Mouse (Mus musculus): ENCODE data around the gene Il27.

The Il27 gene

GRCm38 (mm10) chr7:126607796-126608195, 13.1 kb upstream of the Il27 start:
- ATAC-seq (ENCODE audit: insufficient number of reproducible peaks, low FRiP score, low TSS enrichment): no peak

- no peak for ATAC-seq (ENCODE audit: insufficient number of reproducible peaks, low FRiP score, low TSS enrichment)
Measured at GRCm38 (mm10) chr7:126607064-126607463, 12.3 kb upstream of the Il27 start.

DNA sequence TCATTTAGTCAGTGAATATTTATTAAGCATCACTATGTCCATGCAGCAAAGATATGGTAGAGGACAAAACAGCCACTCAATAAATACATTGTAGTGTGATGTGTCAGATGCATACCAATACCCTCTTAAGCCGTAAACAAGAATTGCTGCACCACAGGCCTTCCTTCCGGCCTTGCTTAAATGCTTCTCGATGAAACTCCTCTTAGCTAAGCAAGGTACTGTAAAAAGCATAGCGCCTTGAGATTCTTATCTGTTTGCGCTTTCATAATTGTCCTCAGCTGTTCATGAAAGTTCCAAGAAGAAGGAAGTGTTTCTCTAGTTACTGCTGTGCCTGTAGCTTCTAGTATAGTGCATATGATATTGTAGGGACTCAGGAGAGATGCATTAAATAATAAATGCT, 11.9 kb upstream of the Il27 start:
- no peak for ATAC-seq (ENCODE audit: insufficient number of reproducible peaks, low FRiP score, low TSS enrichment)

GRCm38 (mm10) chr7:126602650-126603049, 7.9 kb upstream of the Il27 start:
- ATAC-seq (ENCODE audit: insufficient number of reproducible peaks, low FRiP score, low TSS enrichment): no peak

DNA sequence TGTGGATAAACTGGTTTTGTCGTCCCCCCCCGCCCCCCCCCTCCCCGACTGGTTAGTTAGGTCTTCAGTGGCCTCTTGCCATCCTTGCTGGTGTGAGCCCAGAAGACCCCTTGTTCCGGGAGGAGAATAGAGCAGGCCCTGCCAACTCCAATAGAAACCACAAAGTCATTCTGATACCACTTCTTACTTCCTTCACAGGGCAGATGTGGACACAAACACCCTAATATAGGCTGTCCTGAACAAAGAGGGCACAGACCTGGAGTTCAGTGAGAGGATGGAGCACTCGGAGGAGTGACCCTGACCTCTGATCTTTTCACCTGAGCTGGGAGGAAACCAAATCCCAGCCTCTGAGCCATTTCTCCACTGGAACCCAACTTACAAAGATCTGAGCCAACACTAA, 7.2 kb upstream of the Il27 start:
- ATAC-seq (ENCODE audit: insufficient number of reproducible peaks, low FRiP score, low TSS enrichment): no peak

GRCm38 (mm10) chr7:126598919-126599318, 4.2 kb upstream of the Il27 start:
- ATAC-seq (ENCODE audit: insufficient number of reproducible peaks, low FRiP score, low TSS enrichment): no peak

DNA sequence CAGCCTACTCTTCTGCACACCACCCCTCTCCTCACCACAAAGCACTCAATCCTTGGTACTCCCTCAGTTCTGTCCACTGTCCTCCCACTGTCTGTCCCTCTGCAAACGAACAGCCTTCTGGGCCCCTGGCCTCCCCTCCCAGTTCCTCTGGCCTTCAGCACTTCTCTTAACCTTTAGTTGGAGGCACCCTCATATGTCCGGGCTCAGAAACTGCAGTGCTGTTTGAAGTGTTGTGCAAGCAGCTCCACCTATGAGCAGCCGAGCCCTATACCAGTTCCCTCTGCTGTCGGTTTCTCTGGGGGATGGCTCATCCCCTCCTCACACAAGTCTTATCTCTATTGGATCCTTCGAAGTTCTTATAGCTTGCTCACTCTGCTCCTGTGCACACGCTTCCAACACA, 1.7 kb upstream of the Il27 start:
- ATAC-seq (ENCODE audit: insufficient number of reproducible peaks, low FRiP score, low TSS enrichment): no peak

DNA sequence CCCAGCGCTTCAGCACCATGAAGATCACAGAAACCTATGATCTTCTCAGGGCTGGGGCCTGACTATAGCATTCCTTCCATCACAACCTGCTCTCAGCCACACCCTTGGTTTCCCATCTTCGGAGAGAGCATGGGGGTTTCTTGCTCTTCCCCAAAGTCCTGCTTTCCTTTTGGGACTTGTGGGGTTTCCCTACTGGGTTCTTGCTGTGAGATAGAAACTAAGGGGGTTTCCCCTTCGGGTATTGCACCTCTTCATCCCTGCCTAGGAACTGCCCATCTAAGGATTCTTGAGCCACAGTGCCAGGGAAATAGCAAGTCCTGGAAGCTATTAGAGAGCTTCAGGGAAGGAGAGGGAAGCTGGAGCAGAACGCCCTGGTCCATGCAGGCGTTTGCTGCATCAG, 1.1 kb upstream of the Il27 start:
- ATAC-seq (ENCODE audit: insufficient number of reproducible peaks, low FRiP score, low TSS enrichment): no peak

- no peak for ATAC-seq (ENCODE audit: insufficient number of reproducible peaks, low FRiP score, low TSS enrichment)
Measured at GRCm38 (mm10) chr7:126587779-126588178, 7.0 kb downstream of the Il27 start.

DNA sequence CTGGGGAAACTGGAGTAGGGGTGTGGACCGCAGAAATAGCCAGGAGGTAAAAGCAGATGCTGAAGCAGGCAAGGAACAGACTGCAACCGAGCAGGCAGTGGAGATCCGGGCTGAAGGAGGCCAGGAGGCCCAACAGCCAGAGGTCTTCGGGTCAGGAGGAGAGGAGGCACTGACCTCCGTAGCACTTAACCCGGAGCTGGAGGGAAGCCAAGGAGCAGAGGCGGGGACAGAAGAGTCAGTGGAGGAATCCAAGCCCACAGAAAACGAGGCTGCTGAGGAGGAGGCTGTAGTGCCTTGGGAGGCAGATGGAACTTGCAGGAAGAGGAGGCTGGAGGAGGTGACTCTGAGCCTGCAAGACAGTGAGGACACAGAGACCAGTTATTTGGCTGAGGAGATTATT, 7.9 kb downstream of the Il27 start:
- ATAC-seq (ENCODE audit: insufficient number of reproducible peaks, low FRiP score, low TSS enrichment): no peak

- ATAC-seq (ENCODE audit: insufficient number of reproducible peaks, low FRiP score, low TSS enrichment): no peak
Measured at GRCm38 (mm10) chr7:126585717-126586116, 9.0 kb downstream of the Il27 start, which contains the start of gene Cln3. Gene Cln3, minus strand, starts transcription at chr7:126585817.

GRCm38 (mm10) chr7:126584506-126584977, 10.2 kb downstream of the Il27 start, which contains the start of gene Apobr:
Gene Apobr, plus strand, starts transcription at chr7:126584942.
- no peak for ATAC-seq (ENCODE audit: insufficient number of reproducible peaks, low FRiP score, low TSS enrichment)

DNA sequence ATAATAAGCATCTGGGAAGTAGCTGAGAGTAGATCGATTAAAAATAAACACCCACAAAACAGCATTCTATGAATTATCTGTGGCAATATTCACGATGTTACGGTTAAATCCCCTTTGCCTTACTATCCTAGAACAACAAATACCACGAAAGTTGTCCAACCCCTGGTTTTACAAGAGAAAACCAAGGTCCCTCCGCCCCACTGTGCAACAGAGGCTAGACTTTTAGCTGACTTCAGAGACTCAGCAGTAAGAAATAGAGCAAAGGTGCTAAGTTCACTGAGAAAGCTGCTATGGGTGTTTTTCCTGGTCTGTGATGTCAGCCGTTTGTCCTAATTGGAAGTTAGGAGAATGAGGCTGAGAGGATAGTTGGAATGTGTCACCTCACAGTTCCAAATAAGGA, 11.0 kb downstream of the Il27 start:
- no peak for ATAC-seq (ENCODE audit: insufficient number of reproducible peaks, low FRiP score, low TSS enrichment)

- ATAC-seq (ENCODE audit: insufficient number of reproducible peaks, low FRiP score, low TSS enrichment): peak; percentile 66; the same call in 1 of the 2 replicates
Measured at GRCm38 (mm10) chr7:126583251-126583709, 11.5 kb downstream of the Il27 start.

GRCm38 (mm10) chr7:126582759-126583158, 12.0 kb downstream of the Il27 start:
- ATAC-seq (ENCODE audit: insufficient number of reproducible peaks, low FRiP score, low TSS enrichment): peak; percentile 26; the same call in 1 of the 2 replicates

GRCm38 (mm10) chr7:126581661-126582060, 13.1 kb downstream of the Il27 start:
- no peak for ATAC-seq (ENCODE audit: insufficient number of reproducible peaks, low FRiP score, low TSS enrichment)

GRCm38 (mm10) chr7:126579172-126579571, 15.6 kb downstream of the Il27 start:
- ATAC-seq (ENCODE audit: insufficient number of reproducible peaks, low FRiP score, low TSS enrichment): no peak

DNA sequence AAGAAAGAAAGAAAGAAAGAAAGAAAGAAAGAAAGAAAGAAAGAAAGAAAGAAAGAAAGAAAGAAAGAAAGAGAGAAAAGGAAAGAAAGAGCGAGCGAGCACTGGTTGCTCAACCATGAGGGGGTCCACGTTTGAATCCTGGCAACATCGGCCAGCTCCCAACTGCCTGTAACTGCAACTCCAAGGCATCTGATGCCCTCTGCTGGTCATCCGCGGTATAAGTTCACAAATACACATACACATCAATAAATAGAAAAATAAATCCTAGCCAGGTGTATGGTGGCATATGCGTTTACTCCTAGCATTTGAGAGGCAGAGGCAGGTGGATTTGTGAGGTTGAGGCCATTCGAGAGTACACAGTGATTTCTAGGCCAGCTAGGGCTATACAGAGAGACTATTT, 17.8 kb downstream of the Il27 start:
- ATAC-seq (ENCODE audit: insufficient number of reproducible peaks, low FRiP score, low TSS enrichment): no peak

- peak; percentile 90 for ATAC-seq (ENCODE audit: insufficient number of reproducible peaks, low FRiP score, low TSS enrichment)
Measured at GRCm38 (mm10) chr7:126566094-126566765, 28.5 kb downstream of the Il27 start, which contains the start of gene Eif3c. Gene Eif3c, minus strand, starts transcription at chr7:126566411.

- no peak for ATAC-seq (ENCODE audit: insufficient number of reproducible peaks, low FRiP score, low TSS enrichment)
Measured at GRCm38 (mm10) chr7:126565693-126566092, 29.0 kb downstream of the Il27 start.

GRCm38 (mm10) chr7:126556635-126557034, 38.1 kb downstream of the Il27 start:
- ATAC-seq (ENCODE audit: insufficient number of reproducible peaks, low FRiP score, low TSS enrichment): no peak

- ATAC-seq (ENCODE audit: insufficient number of reproducible peaks, low FRiP score, low TSS enrichment): no peak
Measured at GRCm38 (mm10) chr7:126554796-126555195, 39.9 kb downstream of the Il27 start.
